Mouse (Mus musculus): ENCODE measurements at regions not wholly inside any gene's neighbourhood (a gene's known extent, or its start where the extent isn't known, plus 50 kb on each side); places are given as distances from the start of the nearest gene placed in this dataset.

- DNase-seq (ENCODE audit: low spot score in 2 of 2): no peak
These were observed 58.6 kb downstream of the Isg20 start for GRCm38 (mm10) chr7:78971644-78972313.

GRCm38 (mm10) chr7:78989751-78990206, 63.5 kb upstream of the Acan start:
- no peak for DNase-seq (ENCODE audit: low spot score in 2 of 2)

- DNase-seq (ENCODE audit: low spot score in 2 of 2): peak; percentile 26 to 41
These were observed 62.8 kb upstream of the Acan start for GRCm38 (mm10) chr7:78990302-78991038.

GRCm38 (mm10) chr7:78992991-78993390, 60.3 kb upstream of the Acan start:
- no peak for DNase-seq (ENCODE audit: low spot score in 2 of 2)

- DNase-seq (ENCODE audit: low spot score in 2 of 2): no peak
These were observed 59.1 kb upstream of the Acan start for GRCm38 (mm10) chr7:78994134-78994533.

- DNase-seq (ENCODE audit: low spot score in 2 of 2): no peak
These were observed 58.2 kb upstream of the Acan start for GRCm38 (mm10) chr7:78995034-78995433.

- no peak for DNase-seq (ENCODE audit: low spot score in 2 of 2)
These were observed 57.5 kb upstream of the Acan start for GRCm38 (mm10) chr7:78995820-78996219.

All from layer of hippocampus, postnatal 10 days (tissue).